Mouse (Mus musculus) left cerebral cortex, postnatal 4 days (tissue): ENCODE data around the gene Tmem147. TPM values are rescaled to one million over a fixed set of nuclear protein-coding genes. Genes with fewer than 3 reads are reported as not detected.

Experiments
- DNase-seq: peaks from one replicate; pipeline ENCODE4 v3.0.0-alpha.2; 2022
- intact Hi-C: fragments of 180-260 bp; cut with DNase I; formaldehyde crosslinking; loops from one replicate; pipeline ENCODE4 v1.15.1; 2025
- total RNA-seq, 2 experiments: library from RNA; stranded (reverse); gene quantifications; 2 replicates each; pipeline ENCODE4 v1.2.3; 2021

Tmem147 gene
- total RNA-seq, 2 experiments from 2014 or later = 130 to 146 TPM

GRCm38 (mm10) chr7:30728739-30729395, 473 bp downstream of the Tmem147 start:
- no peak for DNase-seq
- intact Hi-C loops = no loop called here

- DNase-seq = no peak
- intact Hi-C loops = no loop called here
These were observed 1.1 kb downstream of the Tmem147 start for GRCm38 (mm10) chr7:30728214-30728613.

GRCm38 (mm10) chr7:30723274-30723953, 5.9 kb downstream of the Tmem147 start:
- no peak for DNase-seq
- intact Hi-C loops = no loop called here

- intact Hi-C loops = no loop called here
- DNase-seq = peak; percentile 61
These were observed 8.1 kb downstream of the Tmem147 start for GRCm38 (mm10) chr7:30721286-30721685.

- no peak for DNase-seq
- intact Hi-C loops = no loop called here
These were observed 9.7 kb downstream of the Tmem147 start for GRCm38 (mm10) chr7:30719669-30720068.

- DNase-seq = no peak
- intact Hi-C loops = no loop called here
These were observed 11.7 kb downstream of the Tmem147 start for GRCm38 (mm10) chr7:30717716-30718046.

GRCm38 (mm10) chr7:30717006-30717715, 12.2 kb downstream of the Tmem147 start:
- intact Hi-C loops = no loop called here

GRCm38 (mm10) chr7:30711942-30712341, 17.4 kb downstream of the Tmem147 start, which contains the start of gene Atp4a:
TSS of gene Atp4a (plus strand) at chr7:30712209.
- intact Hi-C loops = no loop called here
- DNase-seq = no peak

More at GRCm38 (mm10) chr7:30717006-30717715, 12.2 kb downstream of the Tmem147 start:
- peak; percentile 82 for DNase-seq

- DNase-seq = no peak
- intact Hi-C loops = no loop called here
These were observed 21.9 kb downstream of the Tmem147 start for GRCm38 (mm10) chr7:30707441-30707840.

GRCm38 (mm10) chr7:30706214-30706882, 23.0 kb downstream of the Tmem147 start:
- intact Hi-C loops = no loop called here
- DNase-seq = no peak

GRCm38 (mm10) chr7:30698589-30698988, 30.8 kb downstream of the Tmem147 start, which contains the start of gene 2200002J24Rik:
TSS of gene 2200002J24Rik (plus strand) at chr7:30698926.
- intact Hi-C loops = no loop called here
- peak; percentile 33 for DNase-seq

- no peak for DNase-seq
- intact Hi-C loops = no loop called here
These were observed 31.2 kb downstream of the Tmem147 start for GRCm38 (mm10) chr7:30698101-30698500.

GRCm38 (mm10) chr7:30688325-30688724, 41.0 kb downstream of the Tmem147 start:
- intact Hi-C loops = no loop called here
- DNase-seq = no peak

GRCm38 (mm10) chr7:30683425-30683824, 45.9 kb downstream of the Tmem147 start:
- DNase-seq = no peak
- intact Hi-C loops = no loop called here

GRCm38 (mm10) chr7:30681897-30682296, 47.4 kb downstream of the Tmem147 start:
- DNase-seq = no peak
- intact Hi-C loops = no loop called here

GRCm38 (mm10) chr7:30678263-30678975, 50.9 kb downstream of the Tmem147 start:
- intact Hi-C loops = no loop called here
- DNase-seq = peak; percentile 84
